Mouse (Mus musculus): ENCODE data around the gene Tbx15. TPM values are rescaled to one million over a fixed set of nuclear protein-coding genes. Genes with fewer than 3 reads are reported as not detected.

Tbx15 gene
- total RNA-seq, 2 experiments from 2014 or later = 0.41 to 0.53 TPM

DNA sequence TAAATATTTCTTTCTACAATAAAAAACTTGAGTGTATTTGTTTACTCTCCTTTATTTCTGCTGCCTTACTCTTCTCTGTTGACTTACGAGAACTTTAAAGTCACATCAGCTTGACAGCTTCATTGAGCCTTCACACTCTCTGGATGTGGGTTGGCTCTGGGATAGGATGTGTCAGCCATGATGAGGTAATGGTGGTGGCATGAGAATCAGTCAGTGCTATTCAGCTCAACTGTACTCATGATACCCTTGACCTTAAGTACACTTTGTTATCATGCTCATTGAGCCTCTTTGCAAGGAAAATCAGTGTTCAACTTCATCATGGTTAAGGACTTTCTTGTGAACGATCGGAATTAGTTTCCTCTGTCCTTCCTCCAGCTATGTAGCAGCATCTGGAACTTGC, 99.8 kb downstream of the Tbx15 start:
- intact Hi-C loops (cut with DNase I) = no loop called here

GRCm38 (mm10) chr3:99379616-99380250, 139.6 kb downstream of the Tbx15 start:
- intact Hi-C loops (cut with DNase I) = no loop called here
- DNase-seq = no peak

More for the DNA sequence above, 99.8 kb downstream of the Tbx15 start:
- DNase-seq = no peak

GRCm38 (mm10) chr3:99387127-99387526, 146.9 kb downstream of the Tbx15 start:
- intact Hi-C loops (cut with DNase I) = no loop called here
- no peak for DNase-seq

Small RNA genes lying within 50 kb of the gene (microRNA-seq; reads per million reads assigned to microRNA genes)
- 0 reads per million in 2 experiments for gene Mir6481 (ENCODE audit: borderline number of aligned reads in 2 of 2)

Other genes with a start within 250 kb of the Tbx15 start
- gene Wars2, start 99.3 kb upstream of the Tbx15 start, total RNA-seq (2021) = 1 to 10 TPM; 6.0 to 6.5 TPM

All from heart, postnatal 36 days (tissue).